Mouse (Mus musculus): Measurements from ENCODE around the gene Ccdc152. TPM values are rescaled to one million over a fixed set of nuclear protein-coding genes. Genes with fewer than 3 reads are reported as not detected.

Gene Ccdc152
- polyA plus RNA-seq, 1 experiment from 2014 or later: not detected

GRCm38 (mm10) chr15:3270646-3271077 lies 32.7 kb downstream of the Ccdc152 start:
- no peaks in the 10 kb centered on the region for H3K36me3 ChIP-seq (ENCODE audit: control insufficient read depth, insufficient read depth, low read length)
- H3K4me2 ChIP-seq (ENCODE audit: low read depth, low read length, severe bottlenecking): peak overlapping the region; percentile 43; the same call in 1 of the 2 replicates
- H3K27ac ChIP-seq (ENCODE audit: low read depth, low read length): peak overlapping the region; percentile 18; the same call in 1 of the 2 replicates
- H3K9ac ChIP-seq (ENCODE audit: low read length): peak overlapping the region; percentile 51
- peak overlapping the region; percentile 21 for H3K4me3 ChIP-seq (ENCODE audit: low read depth, low read length)
- peaks cover 2% of the 10 kb centered on the region; the same call in 1 of the 2 replicates for H3K4me1 ChIP-seq (replicated peaks; ENCODE audit: control insufficient read depth, insufficient read depth, low read length)
- ATAC-seq (replicated peaks; ENCODE audit: low FRiP score): peak; percentile 67; the same call in 1 of the 2 replicates
- 4% methylated on average over 12 of the region's 12 CpGs for WGBS
- no peaks in the 10 kb centered on the region for H3K9me3 ChIP-seq (ENCODE audit: control insufficient read depth, low read length)
- no peaks in the 10 kb centered on the region for H3K27me3 ChIP-seq (ENCODE audit: control insufficient read depth, insufficient read depth, low read length)
- DNase-seq (ENCODE audit: low spot score): peak; percentile 62

GRCm38 (mm10) chr15:3269996-3270645 lies 33.2 kb downstream of the Ccdc152 start:
- Histone ChIP-seq H3K4me1 (replicated peaks; ENCODE audit: control insufficient read depth, insufficient read depth, low read length) (peaks cover 2% of the 10 kb centered on the region; the same call in 1 of the 2 replicates), H3K36me3 (ENCODE audit: control insufficient read depth, insufficient read depth, low read length) (no peaks in the 10 kb centered on the region), H3K4me2 (ENCODE audit: low read depth, low read length, severe bottlenecking) (peak overlapping the region; percentile 43; the same call in 1 of the 2 replicates), H3K9me3 (ENCODE audit: control insufficient read depth, low read length) (no peaks in the 10 kb centered on the region), H3K27ac (ENCODE audit: low read depth, low read length) (no peak overlapping the region), H3K9ac (ENCODE audit: low read length) (no peak overlapping the region), H3K27me3 (ENCODE audit: control insufficient read depth, insufficient read depth, low read length) (no peaks in the 10 kb centered on the region), H3K4me3 (ENCODE audit: low read depth, low read length) (peak overlapping the region; percentile 21; the same call in 1 of the 2 replicates)
- DNase-seq (ENCODE audit: low spot score): no peak
- 12% methylated on average over 6 of the region's 6 CpGs for WGBS
- ATAC-seq (replicated peaks; ENCODE audit: low FRiP score): peak; percentile 62

- Histone ChIP-seq H3K4me3 (ENCODE audit: low read depth, low read length) (no peak overlapping the region), H3K9me3 (ENCODE audit: control insufficient read depth, low read length) (no peaks in the 10 kb centered on the region), H3K4me1 (replicated peaks; ENCODE audit: control insufficient read depth, insufficient read depth, low read length) (peaks cover 2% of the 10 kb centered on the region; the same call in 1 of the 2 replicates), H3K27ac (ENCODE audit: low read depth, low read length) (no peak overlapping the region), H3K27me3 (ENCODE audit: control insufficient read depth, insufficient read depth, low read length) (no peaks in the 10 kb centered on the region), H3K4me2 (ENCODE audit: low read depth, low read length, severe bottlenecking) (no peak overlapping the region), H3K36me3 (ENCODE audit: control insufficient read depth, insufficient read depth, low read length) (no peaks in the 10 kb centered on the region), H3K9ac (ENCODE audit: low read length) (no peak overlapping the region)
- 81% methylated on average over 4 of the region's 4 CpGs for WGBS
- ATAC-seq (replicated peaks; ENCODE audit: low FRiP score) (no peak), DNase-seq (ENCODE audit: low spot score) (no peak)
These were observed 33.8 kb downstream of the Ccdc152 start for GRCm38 (mm10) chr15:3269496-3269895.

GRCm38 (mm10) chr15:3268247-3268646 lies 35.1 kb downstream of the Ccdc152 start, which contains the start of gene Selenop:
Selenop (plus strand) TSS chr15:3268547.
- WGBS: 87% methylated on average over 6 of the region's 6 CpGs
- no peak within 1 kb of the TSS for H3K9ac ChIP-seq (ENCODE audit: low read length)
- peaks cover 2% of the 10 kb centered on the region; the same call in 1 of the 2 replicates for H3K4me1 ChIP-seq (replicated peaks; ENCODE audit: control insufficient read depth, insufficient read depth, low read length)
- no peaks in the 10 kb centered on the region for H3K27me3 ChIP-seq (ENCODE audit: control insufficient read depth, insufficient read depth, low read length)
- DNase-seq (ENCODE audit: low spot score) (no peak), ATAC-seq (replicated peaks; ENCODE audit: low FRiP score) (no peak)
- no peaks in the 10 kb centered on the region for H3K36me3 ChIP-seq (ENCODE audit: control insufficient read depth, insufficient read depth, low read length)
- no peaks in the 10 kb centered on the region for H3K9me3 ChIP-seq (ENCODE audit: control insufficient read depth, low read length)
- no peak within 1 kb of the TSS for H3K4me3 ChIP-seq (ENCODE audit: low read depth, low read length)
- no peak within 1 kb of the TSS for H3K4me2 ChIP-seq (ENCODE audit: low read depth, low read length, severe bottlenecking)
- no peak within 1 kb of the TSS for H3K27ac ChIP-seq (ENCODE audit: low read depth, low read length)

- Histone ChIP-seq H3K27ac (ENCODE audit: low read depth, low read length) (no peak overlapping the region), H3K4me1 (replicated peaks; ENCODE audit: control insufficient read depth, insufficient read depth, low read length) (no peaks in the 10 kb centered on the region), H3K36me3 (ENCODE audit: control insufficient read depth, insufficient read depth, low read length) (no peaks in the 10 kb centered on the region), H3K9ac (ENCODE audit: low read length) (no peak overlapping the region), H3K9me3 (ENCODE audit: control insufficient read depth, low read length) (no peaks in the 10 kb centered on the region), H3K4me3 (ENCODE audit: low read depth, low read length) (no peak overlapping the region), H3K27me3 (ENCODE audit: control insufficient read depth, insufficient read depth, low read length) (no peaks in the 10 kb centered on the region), H3K4me2 (ENCODE audit: low read depth, low read length, severe bottlenecking) (no peak overlapping the region)
- DNase-seq (ENCODE audit: low spot score) (no peak), ATAC-seq (replicated peaks; ENCODE audit: low FRiP score) (no peak)
- WGBS: 94% methylated on average over 1 of the region's 1 CpGs
These were observed 38.5 kb downstream of the Ccdc152 start for GRCm38 (mm10) chr15:3264828-3265227.

- Histone ChIP-seq H3K4me2 (ENCODE audit: low read depth, low read length, severe bottlenecking) (no peak overlapping the region), H3K4me1 (replicated peaks; ENCODE audit: control insufficient read depth, insufficient read depth, low read length) (no peaks in the 10 kb centered on the region), H3K36me3 (ENCODE audit: control insufficient read depth, insufficient read depth, low read length) (no peaks in the 10 kb centered on the region), H3K27me3 (ENCODE audit: control insufficient read depth, insufficient read depth, low read length) (no peaks in the 10 kb centered on the region), H3K9me3 (ENCODE audit: control insufficient read depth, low read length) (no peaks in the 10 kb centered on the region), H3K9ac (ENCODE audit: low read length) (no peak overlapping the region), H3K27ac (ENCODE audit: low read depth, low read length) (no peak overlapping the region), H3K4me3 (ENCODE audit: low read depth, low read length) (no peak overlapping the region)
- 91% methylated on average over 4 of the region's 4 CpGs for WGBS
- no peak for ATAC-seq (replicated peaks; ENCODE audit: low FRiP score)
- no peak for DNase-seq (ENCODE audit: low spot score)
These were observed 39.0 kb downstream of the Ccdc152 start for GRCm38 (mm10) chr15:3264293-3264692.

GRCm38 (mm10) chr15:3262883-3263282 lies 40.4 kb downstream of the Ccdc152 start:
- Histone ChIP-seq H3K9me3 (ENCODE audit: control insufficient read depth, low read length) (no peaks in the 10 kb centered on the region), H3K27ac (ENCODE audit: low read depth, low read length) (no peak overlapping the region), H3K4me2 (ENCODE audit: low read depth, low read length, severe bottlenecking) (no peak overlapping the region), H3K36me3 (ENCODE audit: control insufficient read depth, insufficient read depth, low read length) (no peaks in the 10 kb centered on the region), H3K4me3 (ENCODE audit: low read depth, low read length) (no peak overlapping the region), H3K9ac (ENCODE audit: low read length) (no peak overlapping the region), H3K27me3 (ENCODE audit: control insufficient read depth, insufficient read depth, low read length) (no peaks in the 10 kb centered on the region), H3K4me1 (replicated peaks; ENCODE audit: control insufficient read depth, insufficient read depth, low read length) (no peaks in the 10 kb centered on the region)
- DNase-seq (ENCODE audit: low spot score) (no peak), ATAC-seq (replicated peaks; ENCODE audit: low FRiP score) (no peak)
- 76% methylated on average over 3 of the region's 3 CpGs for WGBS

- ATAC-seq (replicated peaks; ENCODE audit: low FRiP score): no peak
- no peak for DNase-seq (ENCODE audit: low spot score)
- Histone ChIP-seq H3K9ac (ENCODE audit: low read length) (no peak overlapping the region), H3K27me3 (ENCODE audit: control insufficient read depth, insufficient read depth, low read length) (no peaks in the 10 kb centered on the region), H3K4me2 (ENCODE audit: low read depth, low read length, severe bottlenecking) (no peak overlapping the region), H3K27ac (ENCODE audit: low read depth, low read length) (no peak overlapping the region), H3K4me1 (replicated peaks; ENCODE audit: control insufficient read depth, insufficient read depth, low read length) (no peaks in the 10 kb centered on the region), H3K4me3 (ENCODE audit: low read depth, low read length) (no peak overlapping the region), H3K36me3 (ENCODE audit: control insufficient read depth, insufficient read depth, low read length) (no peaks in the 10 kb centered on the region), H3K9me3 (ENCODE audit: control insufficient read depth, low read length) (no peaks in the 10 kb centered on the region)
- 92% methylated on average over 4 of the region's 4 CpGs for whole genome bisulfite sequencing
These were observed 43.0 kb downstream of the Ccdc152 start for GRCm38 (mm10) chr15:3260309-3260708.

GRCm38 (mm10) chr15:3259025-3259424 lies 44.3 kb downstream of the Ccdc152 start:
- H3K9ac ChIP-seq (ENCODE audit: low read length): no peak overlapping the region
- no peak overlapping the region for H3K27ac ChIP-seq (ENCODE audit: low read depth, low read length)
- no peaks in the 10 kb centered on the region for H3K36me3 ChIP-seq (ENCODE audit: control insufficient read depth, insufficient read depth, low read length)
- no peak for ATAC-seq (replicated peaks; ENCODE audit: low FRiP score)
- no peak for DNase-seq (ENCODE audit: low spot score)
- no peaks in the 10 kb centered on the region for H3K9me3 ChIP-seq (ENCODE audit: control insufficient read depth, low read length)
- H3K4me1 ChIP-seq (replicated peaks; ENCODE audit: control insufficient read depth, insufficient read depth, low read length): no peaks in the 10 kb centered on the region
- WGBS: 100% methylated on average over 1 of the region's 1 CpGs
- no peak overlapping the region for H3K4me3 ChIP-seq (ENCODE audit: low read depth, low read length)
- no peak overlapping the region for H3K4me2 ChIP-seq (ENCODE audit: low read depth, low read length, severe bottlenecking)
- no peaks in the 10 kb centered on the region for H3K27me3 ChIP-seq (ENCODE audit: control insufficient read depth, insufficient read depth, low read length)
